Mouse (Mus musculus) embryonic facial prominence, embryonic 15.5 days (tissue): ENCODE results near the gene Slamf1. TPM values are rescaled to one million over a fixed set of nuclear protein-coding genes. Genes with fewer than 3 reads are reported as not detected.

Source experiments
- ATAC-seq: fragments of 200-750 bp; cut with Nextera tagmentation; 2 replicates; pipeline ENCODE4 v1.8.0; 2017; ENCODE audit warnings: low read depth, moderate TSS enrichment; ENCODE audit not compliant: insufficient number of reproducible peaks, low FRiP score, low TSS enrichment
- H3K27ac ChIP-seq: fragments of 300-500 bp; sonication (generic); replicated peaks from 2 replicates; pipeline ENCODE4 v1.5.1; 2015; ENCODE audit warnings: mild to moderate bottlenecking, inconsistent platforms
- H3K27me3 ChIP-seq: fragments of 300-500 bp; sonication (generic); 2 replicates; pipeline ENCODE4 v1.6.1; 2015; ENCODE audit warnings: inconsistent platforms
- H3K36me3 ChIP-seq: fragments of 300-500 bp; sonication (generic); 2 replicates; pipeline ENCODE4 v1.6.1; 2015; ENCODE audit warnings: mild to moderate bottlenecking, inconsistent platforms
- H3K4me1 ChIP-seq: fragments of 300-500 bp; sonication (generic); 2 replicates; pipeline ENCODE4 v1.6.1; 2015; ENCODE audit warnings: inconsistent platforms
- H3K4me2 ChIP-seq: fragments of 300-500 bp; sonication (generic); replicated peaks from 2 replicates; pipeline ENCODE4 v1.6.1; 2015; ENCODE audit warnings: mild to moderate bottlenecking, inconsistent platforms
- H3K4me3 ChIP-seq: fragments of 300-500 bp; sonication (generic); replicated peaks from 2 replicates; pipeline ENCODE4 v1.5.1; 2015; ENCODE audit warnings: mild to moderate bottlenecking, inconsistent platforms
- H3K9ac ChIP-seq: fragments of 300-500 bp; sonication (generic); 2 replicates; pipeline ENCODE4 v1.6.1; 2015; ENCODE audit warnings: inconsistent platforms
- H3K9me3 ChIP-seq: fragments of 300-500 bp; sonication (generic); replicated peaks from 2 replicates; pipeline ENCODE4 v1.6.1; 2016; ENCODE audit warnings: inconsistent platforms
- WGBS: fragments of 180-500 bp; shearing (Covaris S2); methylation state at CpG from one replicate; pipeline ENCODE4 v1.1.7; 2015; 5-methylcytosine and 5-hydroxymethylcytosine counted together
- polyA plus RNA-seq: library from polyadenylated mRNA; unstranded; fragments of >200 nt; fragmentation: Nextera tagmentation; extraction: Ambion mirVana; gene quantifications from 2 replicates; pipeline ENCODE4 v1.2.1, GENCODE M21; 2015

Gene Slamf1
- polyA plus RNA-seq, 1 experiment from 2014 or later, result 0.21 TPM

GRCm38 (mm10) chr1:171815545-171816439 is 48.9 kb downstream of the Slamf1 start:
- Histone ChIP-seq H3K36me3 (no peaks in the 10 kb centered on the region), H3K9ac (no peak overlapping the region), H3K4me2 (no peak overlapping the region), H3K9me3 (no peaks in the 10 kb centered on the region), H3K27ac (no peak overlapping the region), H3K27me3 (no peaks in the 10 kb centered on the region), H3K4me1 (no peaks in the 10 kb centered on the region), H3K4me3 (no peak overlapping the region)
- 12% methylated on average over 8 of the region's 8 CpGs for WGBS
- ATAC-seq, result no peak

GRCm38 (mm10) chr1:171816991-171817390 is 50.1 kb downstream of the Slamf1 start:
- H3K9me3 ChIP-seq, result no peaks in the 10 kb centered on the region
- no peak overlapping the region for H3K27ac ChIP-seq
- no peaks in the 10 kb centered on the region for H3K36me3 ChIP-seq
- no peaks in the 10 kb centered on the region for H3K4me1 ChIP-seq
- H3K4me3 ChIP-seq, result no peak overlapping the region
- no peak overlapping the region for H3K4me2 ChIP-seq
- WGBS, result 79% methylated on average over 4 of the region's 4 CpGs
- no peak overlapping the region for H3K9ac ChIP-seq
- no peak for ATAC-seq
- H3K27me3 ChIP-seq, result no peaks in the 10 kb centered on the region

- no peaks in the 10 kb centered on the region for H3K4me1 ChIP-seq
- H3K27ac ChIP-seq, result no peak overlapping the region
- H3K27me3 ChIP-seq, result no peaks in the 10 kb centered on the region
- no peaks in the 10 kb centered on the region for H3K36me3 ChIP-seq
- no peak for ATAC-seq
- H3K4me2 ChIP-seq, result no peak overlapping the region
- H3K9me3 ChIP-seq, result no peaks in the 10 kb centered on the region
- H3K4me3 ChIP-seq, result no peak overlapping the region
- WGBS, result 38% methylated on average over 1 of the region's 1 CpGs
- H3K9ac ChIP-seq, result no peak overlapping the region
Observed at GRCm38 (mm10) chr1:171821331-171821730, 54.4 kb downstream of the Slamf1 start.

- no peak overlapping the region for H3K9ac ChIP-seq
- no peaks in the 10 kb centered on the region for H3K27me3 ChIP-seq
- H3K4me2 ChIP-seq, result no peak overlapping the region
- H3K36me3 ChIP-seq, result no peaks in the 10 kb centered on the region
- no peak overlapping the region for H3K27ac ChIP-seq
- WGBS, result 39% methylated on average over 4 of the region's 4 CpGs
- no peak for ATAC-seq
- H3K9me3 ChIP-seq, result no peaks in the 10 kb centered on the region
- no peak overlapping the region for H3K4me3 ChIP-seq
- H3K4me1 ChIP-seq, result no peaks in the 10 kb centered on the region
Observed at GRCm38 (mm10) chr1:171825462-171825861, 58.5 kb downstream of the Slamf1 start.

- Histone ChIP-seq H3K27ac (no peak overlapping the region), H3K27me3 (no peaks in the 10 kb centered on the region), H3K9ac (no peak overlapping the region), H3K4me3 (no peak overlapping the region), H3K36me3 (no peaks in the 10 kb centered on the region), H3K4me2 (no peak overlapping the region), H3K4me1 (no peaks in the 10 kb centered on the region), H3K9me3 (no peaks in the 10 kb centered on the region)
- ATAC-seq, result no peak
Observed at GRCm38 (mm10) chr1:171826164-171826563, 59.2 kb downstream of the Slamf1 start.

GRCm38 (mm10) chr1:171827674-171828073 is 60.7 kb downstream of the Slamf1 start:
- no peaks in the 10 kb centered on the region for H3K36me3 ChIP-seq
- H3K4me2 ChIP-seq, result no peak overlapping the region
- no peak for ATAC-seq
- H3K4me3 ChIP-seq, result no peak overlapping the region
- H3K27me3 ChIP-seq, result no peaks in the 10 kb centered on the region
- H3K9ac ChIP-seq, result no peak overlapping the region
- H3K4me1 ChIP-seq, result no peaks in the 10 kb centered on the region
- H3K27ac ChIP-seq, result no peak overlapping the region
- H3K9me3 ChIP-seq, result no peaks in the 10 kb centered on the region

- H3K9ac ChIP-seq, result no peak within 1 kb of the TSS
- 83% methylated on average over 3 of the region's 3 CpGs for WGBS
- no peaks in the 10 kb centered on the region for H3K36me3 ChIP-seq
- H3K27ac ChIP-seq, result no peak within 1 kb of the TSS
- no peak within 1 kb of the TSS for H3K4me2 ChIP-seq
- H3K27me3 ChIP-seq, result no peaks in the 10 kb centered on the region
- no peak for ATAC-seq
- no peak within 1 kb of the TSS for H3K4me3 ChIP-seq
- H3K9me3 ChIP-seq, result no peaks in the 10 kb centered on the region
- no peaks in the 10 kb centered on the region for H3K4me1 ChIP-seq
Observed at GRCm38 (mm10) chr1:171839488-171839887, 72.6 kb downstream of the Slamf1 start, which contains the start of gene Cd84. Gene Cd84 (plus strand): TSS chr1:171839697.

- Histone ChIP-seq H3K9ac (no peak overlapping the region), H3K27me3 (no peaks in the 10 kb centered on the region), H3K4me2 (no peak overlapping the region), H3K27ac (no peak overlapping the region), H3K9me3 (no peaks in the 10 kb centered on the region), H3K36me3 (no peaks in the 10 kb centered on the region), H3K4me3 (no peak overlapping the region), H3K4me1 (no peaks in the 10 kb centered on the region)
- 69% methylated on average over 4 of the region's 4 CpGs for WGBS
- ATAC-seq, result no peak
Observed at GRCm38 (mm10) chr1:171840450-171841023, 73.6 kb downstream of the Slamf1 start.

- Histone ChIP-seq H3K36me3 (no peaks in the 10 kb centered on the region), H3K4me3 (no peak overlapping the region), H3K9me3 (no peaks in the 10 kb centered on the region), H3K27me3 (no peaks in the 10 kb centered on the region), H3K27ac (no peak overlapping the region), H3K4me1 (no peaks in the 10 kb centered on the region), H3K4me2 (no peak overlapping the region), H3K9ac (no peak overlapping the region)
- WGBS, result 76% methylated on average over 5 of the region's 5 CpGs
- no peak for ATAC-seq
Observed at GRCm38 (mm10) chr1:171845035-171845754, 78.3 kb downstream of the Slamf1 start.

GRCm38 (mm10) chr1:171848201-171848600 is 81.3 kb downstream of the Slamf1 start:
- H3K9ac ChIP-seq, result no peak overlapping the region
- no peaks in the 10 kb centered on the region for H3K27me3 ChIP-seq
- no peak for ATAC-seq
- H3K36me3 ChIP-seq, result no peaks in the 10 kb centered on the region
- no peaks in the 10 kb centered on the region for H3K9me3 ChIP-seq
- H3K4me2 ChIP-seq, result no peak overlapping the region
- H3K4me3 ChIP-seq, result no peak overlapping the region
- H3K27ac ChIP-seq, result no peak overlapping the region
- no peaks in the 10 kb centered on the region for H3K4me1 ChIP-seq

GRCm38 (mm10) chr1:171848757-171849156 is 81.8 kb downstream of the Slamf1 start:
- no peak overlapping the region for H3K9ac ChIP-seq
- no peaks in the 10 kb centered on the region for H3K27me3 ChIP-seq
- H3K36me3 ChIP-seq, result no peaks in the 10 kb centered on the region
- no peak for ATAC-seq
- no peak overlapping the region for H3K27ac ChIP-seq
- H3K4me1 ChIP-seq, result no peaks in the 10 kb centered on the region
- no peak overlapping the region for H3K4me2 ChIP-seq
- 65% methylated on average over 4 of the region's 4 CpGs for WGBS
- no peak overlapping the region for H3K4me3 ChIP-seq
- no peaks in the 10 kb centered on the region for H3K9me3 ChIP-seq
